Mouse (Mus musculus) intestine, postnatal 0 days (tissue): ENCODE results near the gene Ccrl2. TPM values are rescaled to one million over a fixed set of nuclear protein-coding genes. Genes with fewer than 3 reads are reported as not detected.

ENCODE experiments used
- ATAC-seq: fragments of 200-750 bp; cut with Nextera tagmentation; 2 replicates; pipeline ENCODE4 v1.8.0; 2017; ENCODE audit warnings: mild to moderate bottlenecking, moderate TSS enrichment, moderate library complexity
- H3K27ac ChIP-seq: fragments of 300-500 bp; sonication (generic); 2 replicates; pipeline ENCODE4 v1.5.1; 2014; ENCODE audit warnings: mild to moderate bottlenecking, low read depth, low read length, moderate library complexity
- H3K27me3 ChIP-seq: fragments of 300-500 bp; sonication (generic); replicated peaks from 2 replicates; pipeline ENCODE4 v1.6.1; 2014; ENCODE audit warnings: low read length, mixed read lengths; ENCODE audit not compliant: control insufficient read depth, insufficient read depth
- H3K36me3 ChIP-seq: fragments of 300-500 bp; sonication (generic); 2 replicates; pipeline ENCODE4 v1.6.1; 2014; ENCODE audit warnings: mild to moderate bottlenecking, moderate library complexity; ENCODE audit not compliant: control insufficient read depth, insufficient read depth
- H3K4me1 ChIP-seq: fragments of 300-500 bp; sonication (generic); replicated peaks from 2 replicates; pipeline ENCODE4 v1.6.1; 2014; ENCODE audit warnings: antibody characterized with exemption, low read length, mixed read lengths; ENCODE audit not compliant: control insufficient read depth, insufficient read depth
- H3K4me2 ChIP-seq: fragments of 300-500 bp; sonication (generic); replicated peaks from 2 replicates; pipeline ENCODE4 v1.6.1; 2014; ENCODE audit warnings: low read depth, mild to moderate bottlenecking, moderate library complexity
- H3K4me3 ChIP-seq: fragments of 300-500 bp; sonication (generic); 2 replicates; pipeline ENCODE4 v1.5.1; 2014; ENCODE audit warnings: low read depth, low read length
- H3K9ac ChIP-seq: fragments of 300-500 bp; sonication (generic); 2 replicates; pipeline ENCODE4 v1.6.1; 2014; ENCODE audit warnings: mild to moderate bottlenecking, low read depth, low read length
- H3K9me3 ChIP-seq: fragments of 300-500 bp; sonication (generic); 2 replicates; pipeline ENCODE4 v1.6.1; 2016; ENCODE audit warnings: mixed run types; ENCODE audit not compliant: control insufficient read depth
- CTCF ChIP-seq: sonication (generic); IDR thresholded peaks from 2 replicates; pipeline ENCODE4 v1.5.1; 2016; ENCODE audit warnings: low read depth, mild to moderate bottlenecking, control low read depth, antibody characterized with exemption, moderate library complexity
- WGBS: fragments of 180-500 bp; shearing (Covaris S2); extraction: QIAGEN DNeasy Blood & Tissue Kit; methylation state at CpG from one replicate; pipeline ENCODE4 v1.1.7; 2014; 5-methylcytosine and 5-hydroxymethylcytosine counted together
- polyA plus RNA-seq: library from polyadenylated mRNA; unstranded; fragments of >200 nt; fragmentation: Nextera tagmentation; extraction: Ambion mirVana; gene quantifications from 2 replicates; pipeline ENCODE4 v1.2.1, GENCODE M21; 2015

Ccrl2 gene
- polyA plus RNA-seq, 1 experiment from 2014 or later: 3.8 TPM

DNA sequence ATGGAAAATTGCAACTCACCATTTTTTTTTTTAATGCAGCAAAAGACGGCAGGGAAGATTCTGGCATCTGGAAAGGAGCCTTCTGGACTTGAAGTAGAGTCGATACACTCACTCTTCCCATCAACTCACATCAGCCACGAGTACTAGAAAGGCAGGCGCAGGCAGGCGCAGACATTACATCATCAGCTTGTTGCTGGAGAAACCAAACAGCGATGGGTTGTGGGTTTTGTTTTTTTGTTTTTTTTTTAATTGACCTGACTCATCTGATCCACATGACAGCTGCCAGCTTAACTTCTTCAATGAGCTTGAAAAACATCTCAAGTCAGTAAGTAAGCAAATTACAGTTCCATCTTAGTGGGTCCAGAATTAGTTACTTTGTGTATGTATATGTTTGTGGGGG lies 28.8 kb upstream of the Ccrl2 start:
- H3K27ac ChIP-seq: no peak overlapping the region
- H3K9ac ChIP-seq: no peak overlapping the region
- WGBS: 74% methylated on average over 6 of the region's 6 CpGs
- H3K4me3 ChIP-seq: no peak overlapping the region
- H3K4me1 ChIP-seq: no peaks in the 10 kb centered on the region
- H3K36me3 ChIP-seq: no peaks in the 10 kb centered on the region
- ATAC-seq: no peak
- H3K27me3 ChIP-seq: no peaks in the 10 kb centered on the region; the same call in 1 of the 2 replicates
- no peaks in the 10 kb centered on the region for H3K9me3 ChIP-seq
- no peak for TF ChIP-seq CTCF
- H3K4me2 ChIP-seq: no peak overlapping the region

DNA sequence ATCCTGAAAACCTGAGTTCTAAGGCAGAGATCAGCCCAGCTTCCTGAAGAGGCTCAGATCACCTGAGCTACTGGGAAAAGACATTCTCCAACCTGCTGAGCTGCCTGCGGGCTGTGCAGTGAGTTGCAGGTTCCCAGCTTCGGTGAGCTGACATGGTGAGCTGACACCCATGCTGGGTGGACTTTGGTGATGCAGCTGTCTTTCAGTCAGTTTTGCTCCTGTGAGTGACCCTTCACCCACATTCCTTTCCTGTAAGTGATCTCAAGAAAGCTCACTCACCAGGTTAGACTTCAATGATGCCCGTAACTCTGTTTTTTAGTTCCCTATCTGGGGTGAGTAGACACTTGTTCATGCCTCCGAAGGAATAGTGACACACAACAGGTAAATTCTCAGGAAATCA lies 28.0 kb upstream of the Ccrl2 start:
- H3K4me3 ChIP-seq: no peak overlapping the region
- no peak for ATAC-seq
- no peaks in the 10 kb centered on the region for H3K9me3 ChIP-seq
- H3K4me2 ChIP-seq: no peak overlapping the region
- no peak overlapping the region for H3K9ac ChIP-seq
- TF ChIP-seq CTCF: no peak
- WGBS: 49% methylated on average over 4 of the region's 4 CpGs
- no peak overlapping the region for H3K27ac ChIP-seq
- H3K27me3 ChIP-seq: no peaks in the 10 kb centered on the region; the same call in 1 of the 2 replicates
- H3K4me1 ChIP-seq: no peaks in the 10 kb centered on the region
- H3K36me3 ChIP-seq: no peaks in the 10 kb centered on the region

DNA sequence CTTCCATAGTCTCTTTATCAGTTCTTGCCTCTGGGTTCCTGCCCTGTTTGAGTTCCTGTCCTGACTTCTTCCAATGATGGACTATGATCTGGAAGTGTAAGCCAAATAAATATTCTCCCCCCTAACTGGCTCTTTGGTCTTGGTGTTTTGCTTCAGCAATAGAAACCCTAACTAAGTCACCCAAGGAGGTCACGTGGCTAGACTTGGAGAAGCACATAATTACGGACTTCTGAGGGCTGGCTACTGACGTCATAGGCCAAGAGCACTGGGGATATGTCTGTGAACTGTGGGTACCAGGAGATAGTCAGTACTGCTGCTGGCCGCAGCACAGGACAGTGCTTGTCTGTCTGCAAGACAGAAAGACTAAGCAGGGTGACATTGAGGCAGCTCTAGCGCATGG lies 24.4 kb upstream of the Ccrl2 start:
- Histone ChIP-seq H3K9ac (no peak overlapping the region), H3K4me1 (no peaks in the 10 kb centered on the region), H3K27me3 (no peaks in the 10 kb centered on the region; the same call in 1 of the 2 replicates), H3K36me3 (no peaks in the 10 kb centered on the region), H3K9me3 (no peaks in the 10 kb centered on the region), H3K4me2 (no peak overlapping the region), H3K4me3 (no peak overlapping the region), H3K27ac (no peak overlapping the region)
- WGBS: 82% methylated on average over 5 of the region's 5 CpGs
- no peak for TF ChIP-seq CTCF
- no peak for ATAC-seq

DNA sequence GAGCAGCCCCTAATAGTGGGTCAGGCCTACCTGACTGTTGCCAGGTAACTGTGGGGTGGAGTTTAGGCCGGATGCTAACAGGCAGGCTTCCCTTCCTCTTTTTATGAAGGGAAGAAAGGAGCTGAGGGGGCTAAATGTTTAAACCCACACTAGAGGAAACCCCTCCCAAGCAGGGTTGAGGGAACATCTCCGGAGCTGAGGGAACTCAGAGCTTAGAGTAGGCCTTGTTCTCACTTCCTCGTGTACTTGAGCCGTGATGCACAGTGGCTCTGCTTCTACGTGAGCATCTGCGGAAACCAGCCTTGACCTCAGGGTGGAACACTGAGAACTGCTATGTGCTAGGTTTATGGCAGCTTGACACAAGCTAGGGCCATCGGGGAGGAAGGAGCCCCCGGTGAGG lies 23.5 kb upstream of the Ccrl2 start:
- Histone ChIP-seq H3K9ac (no peak overlapping the region), H3K4me2 (no peak overlapping the region), H3K36me3 (no peaks in the 10 kb centered on the region), H3K4me3 (no peak overlapping the region), H3K9me3 (no peaks in the 10 kb centered on the region), H3K27me3 (no peaks in the 10 kb centered on the region; the same call in 1 of the 2 replicates), H3K27ac (no peak overlapping the region), H3K4me1 (no peaks in the 10 kb centered on the region)
- TF ChIP-seq CTCF: no peak
- 85% methylated on average over 8 of the region's 8 CpGs for WGBS
- ATAC-seq: no peak

DNA sequence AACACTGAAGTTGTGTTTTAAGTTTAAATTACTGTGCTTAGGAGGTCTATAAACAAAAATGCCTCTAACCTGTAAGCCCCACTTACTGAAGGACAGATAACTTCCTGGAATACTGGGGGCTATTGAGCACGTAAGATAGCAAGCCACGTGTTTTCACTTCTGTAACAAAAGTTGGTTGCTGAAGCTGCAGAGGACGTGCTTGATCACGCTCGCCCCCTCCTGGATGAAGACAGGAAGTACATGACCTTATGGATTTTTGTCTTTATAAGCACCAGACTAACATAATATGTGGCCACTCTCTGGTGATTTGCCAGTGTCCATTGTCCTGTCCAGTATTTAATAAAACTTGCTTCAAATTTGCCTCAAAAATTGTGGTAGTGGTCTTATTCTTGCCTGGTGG lies 20.4 kb upstream of the Ccrl2 start:
- H3K4me1 ChIP-seq: no peaks in the 10 kb centered on the region
- 72% methylated on average over 5 of the region's 5 CpGs for WGBS

DNA sequence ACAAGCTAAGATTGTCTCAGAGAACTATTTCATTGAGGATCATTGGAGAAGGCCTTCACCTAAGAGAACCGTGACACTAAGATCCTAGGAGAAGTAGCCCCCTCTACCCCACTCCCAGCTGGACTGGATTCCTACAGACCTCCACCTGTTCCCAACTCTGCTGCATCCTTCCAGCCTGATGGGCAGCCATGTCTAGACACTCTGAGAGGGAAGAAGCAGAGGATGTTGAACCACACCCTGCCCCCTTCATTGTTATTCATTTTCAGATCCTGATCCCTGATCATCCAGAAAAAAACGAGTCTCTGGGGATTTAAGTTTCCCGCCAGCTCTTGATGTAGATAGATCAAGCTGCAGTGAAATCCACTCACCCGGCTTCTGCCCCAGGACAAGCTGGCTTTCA lies 15.7 kb upstream of the Ccrl2 start:
- Histone ChIP-seq H3K4me3 (no peak overlapping the region), H3K4me2 (no peak overlapping the region), H3K9ac (no peak overlapping the region), H3K27me3 (no peaks in the 10 kb centered on the region), H3K27ac (no peak overlapping the region), H3K36me3 (no peaks in the 10 kb centered on the region), H3K4me1 (no peaks in the 10 kb centered on the region), H3K9me3 (no peaks in the 10 kb centered on the region)
- WGBS: 77% methylated on average over 4 of the region's 4 CpGs
- TF ChIP-seq CTCF: no peak
- no peak for ATAC-seq

More for the DNA sequence above, 20.4 kb upstream of the Ccrl2 start:
- Histone ChIP-seq H3K4me2 (no peak overlapping the region), H3K27ac (no peak overlapping the region), H3K9me3 (no peaks in the 10 kb centered on the region), H3K27me3 (no peaks in the 10 kb centered on the region; the same call in 1 of the 2 replicates), H3K9ac (no peak overlapping the region), H3K4me3 (no peak overlapping the region), H3K36me3 (no peaks in the 10 kb centered on the region)
- peak; percentile 64 for TF ChIP-seq CTCF
- no peak for ATAC-seq

DNA sequence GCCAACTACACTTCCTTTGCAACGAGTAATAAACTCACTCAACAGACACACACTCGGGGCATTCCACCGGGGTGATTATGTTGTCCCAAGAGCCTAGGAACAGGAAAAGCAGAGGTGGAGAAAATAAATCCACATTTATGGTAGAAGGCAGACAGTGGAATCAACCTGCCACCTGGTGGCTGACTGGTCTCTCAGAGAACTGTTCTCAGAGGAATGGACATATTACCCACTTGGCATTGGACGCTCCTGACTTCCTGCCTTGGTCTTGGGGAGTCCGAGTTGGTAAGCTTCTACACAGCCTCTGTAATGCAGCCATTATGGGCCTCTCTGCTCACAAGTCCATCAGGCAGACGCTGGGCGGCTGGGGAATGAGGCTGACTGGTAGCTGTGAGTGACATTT lies 14.9 kb upstream of the Ccrl2 start:
- Histone ChIP-seq H3K9ac (no peak overlapping the region), H3K4me3 (no peak overlapping the region), H3K27me3 (no peaks in the 10 kb centered on the region), H3K4me2 (no peak overlapping the region; the same call in 1 of the 2 replicates), H3K9me3 (no peaks in the 10 kb centered on the region), H3K36me3 (no peaks in the 10 kb centered on the region), H3K4me1 (no peaks in the 10 kb centered on the region), H3K27ac (no peak overlapping the region)
- peak; percentile 89 for TF ChIP-seq CTCF
- WGBS: 37% methylated on average over 7 of the region's 7 CpGs
- 0 out of 2 replicates have a peak, but pooled peaks have one; percentile 33 for ATAC-seq
